Mouse (Mus musculus) adrenal gland, adult 8-10 months (tissue): ENCODE measurements around the gene Pcp4l1. TPM values are rescaled to one million over a fixed set of nuclear protein-coding genes. Genes with fewer than 3 reads are reported as not detected.
"Not testable (repeated sequence)": the region's sequence is repeated elsewhere in the genome, so short reads cannot be mapped to it uniquely, and the experiment has no call there.

Source experiments
- DNase-seq: peaks from one replicate; pipeline ENCODE4 v3.0.0; 2022
- total RNA-seq, 4 experiments: library from RNA; stranded (reverse); gene quantifications; 2 replicates each; pipeline ENCODE4 v1.2.4; 2022

Gene Pcp4l1
- total RNA-seq, result 10 to 100 TPM; 55.7 to 66.0 (median 59.2) TPM

DNA sequence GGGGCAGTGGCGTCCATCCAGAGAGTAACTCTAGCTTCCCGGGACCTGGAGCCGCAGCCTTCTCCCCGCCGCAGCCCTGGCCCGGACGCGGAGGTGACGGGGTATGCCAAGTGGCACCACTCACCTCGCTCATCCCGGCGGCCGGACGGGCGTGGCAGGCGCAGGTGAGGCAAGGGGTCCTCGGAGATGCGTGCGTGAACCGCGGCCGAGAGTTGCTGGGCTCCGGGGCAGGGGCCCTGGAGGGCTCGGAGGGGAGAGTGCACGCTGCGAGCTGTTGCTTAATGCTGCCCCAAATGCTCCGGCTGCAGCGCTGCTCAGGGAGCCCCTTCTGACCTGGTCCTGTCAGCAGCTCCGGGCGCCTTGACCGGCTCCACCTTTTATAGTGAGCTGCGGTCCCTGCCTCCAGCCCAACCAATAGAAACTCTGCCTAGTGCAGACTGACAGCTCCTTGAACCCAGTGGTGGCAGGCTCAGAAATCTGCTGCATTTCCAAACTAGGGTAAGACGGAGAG lies at the start of gene Pcp4l1:
Pcp4l1 (minus strand) TSS at position 382 of the 511 bp plus-strand sequence.
- peak; percentile 68 for DNase-seq

DNA sequence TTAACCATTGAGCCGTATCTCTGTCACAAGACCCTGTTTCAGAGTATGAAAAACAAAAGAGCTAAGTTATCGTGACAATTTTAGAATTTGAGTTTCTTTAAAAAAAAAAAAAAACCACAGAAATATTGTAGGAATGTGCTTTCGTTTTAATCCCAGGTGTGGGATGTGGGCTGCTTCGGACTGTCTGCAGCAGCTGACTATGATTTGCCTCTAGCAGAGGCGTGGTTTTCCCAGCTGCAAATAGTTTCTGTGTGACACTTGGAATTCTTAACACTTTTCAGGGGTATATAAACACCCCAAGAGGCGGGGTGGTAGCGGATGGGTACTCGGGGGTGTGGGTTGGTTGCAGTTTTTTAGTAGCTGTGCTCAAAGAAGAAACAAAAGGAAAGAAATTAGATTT lies 49.3 kb upstream of the Pcp4l1 start:
- DNase-seq, result no peak

DNA sequence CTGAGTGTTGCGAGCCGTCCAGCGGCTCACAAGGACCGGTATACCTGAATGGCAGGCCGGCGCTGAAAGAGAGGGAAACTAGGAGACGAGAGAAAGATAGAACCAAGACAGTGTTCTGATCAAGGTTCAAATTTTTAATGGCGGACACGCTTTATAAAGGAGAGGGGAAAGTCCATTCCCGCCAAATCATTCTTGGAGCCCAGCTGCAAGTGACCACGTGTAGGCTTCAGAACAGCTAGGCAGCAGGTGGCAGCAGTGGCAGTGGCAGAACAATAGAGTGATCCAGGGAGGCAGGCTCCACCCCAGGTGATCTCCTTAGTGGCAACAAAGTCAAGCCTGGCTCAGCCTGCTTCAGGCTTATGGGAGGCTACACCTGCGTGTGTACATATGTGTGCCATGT lies 45.9 kb upstream of the Pcp4l1 start:
- not testable (repeated sequence) for DNase-seq

DNA sequence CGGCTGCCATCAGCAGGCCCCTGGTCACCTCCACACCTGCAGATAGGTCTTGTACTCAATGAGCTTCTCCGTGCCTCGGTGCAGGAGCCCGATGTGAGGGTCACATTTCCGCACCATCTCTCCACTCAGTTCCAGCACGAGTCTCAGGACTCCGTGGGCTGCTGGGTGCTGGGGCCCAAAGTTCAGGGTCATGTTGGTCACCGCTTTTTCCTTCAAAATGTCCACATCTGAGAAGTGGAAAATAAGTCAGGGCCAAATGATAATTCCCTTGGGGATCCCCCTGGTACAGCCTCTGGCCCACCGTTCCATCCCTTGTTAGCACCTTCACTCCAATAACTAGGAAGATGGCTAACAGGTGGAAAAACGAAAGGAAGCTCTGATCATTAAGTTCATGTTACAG lies 44.8 kb upstream of the Pcp4l1 start:
- no peak for DNase-seq

DNA sequence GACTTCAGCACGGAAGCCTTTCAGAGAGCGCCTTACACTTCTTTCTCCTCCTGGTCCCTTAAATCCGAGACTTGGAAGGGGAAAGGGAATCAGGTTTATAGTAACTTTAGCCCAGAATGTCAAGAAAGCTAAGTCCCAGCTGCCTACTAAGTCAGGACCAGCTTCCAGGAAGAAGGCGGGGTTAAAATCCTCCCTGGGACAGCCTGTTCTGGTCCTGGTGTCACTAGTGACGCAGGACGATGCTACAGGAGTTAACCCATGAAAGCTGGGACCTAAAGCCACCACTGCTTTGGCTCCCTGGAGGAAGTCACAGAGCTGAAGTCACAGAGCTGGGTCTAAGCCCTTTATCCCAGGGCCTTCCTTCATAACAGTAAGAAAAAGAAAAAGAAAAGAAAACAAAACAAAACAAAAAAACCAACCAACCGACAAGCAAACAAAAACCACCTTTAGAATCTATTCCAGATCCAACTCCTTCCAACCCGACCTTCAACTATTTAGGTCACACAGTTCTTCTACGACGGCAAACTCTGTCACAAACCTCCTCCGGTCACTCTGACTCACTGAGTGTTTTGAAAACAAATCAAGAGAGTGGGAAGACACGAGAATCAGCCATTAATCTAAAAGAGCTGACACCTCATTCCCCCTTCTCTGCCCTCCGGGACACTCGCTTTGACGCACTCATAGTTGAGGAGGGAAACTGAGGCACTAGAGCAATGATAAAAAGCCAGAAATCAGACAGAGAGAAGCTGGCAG lies 44.1 kb upstream of the Pcp4l1 start:
- peak; percentile 70 for DNase-seq

DNA sequence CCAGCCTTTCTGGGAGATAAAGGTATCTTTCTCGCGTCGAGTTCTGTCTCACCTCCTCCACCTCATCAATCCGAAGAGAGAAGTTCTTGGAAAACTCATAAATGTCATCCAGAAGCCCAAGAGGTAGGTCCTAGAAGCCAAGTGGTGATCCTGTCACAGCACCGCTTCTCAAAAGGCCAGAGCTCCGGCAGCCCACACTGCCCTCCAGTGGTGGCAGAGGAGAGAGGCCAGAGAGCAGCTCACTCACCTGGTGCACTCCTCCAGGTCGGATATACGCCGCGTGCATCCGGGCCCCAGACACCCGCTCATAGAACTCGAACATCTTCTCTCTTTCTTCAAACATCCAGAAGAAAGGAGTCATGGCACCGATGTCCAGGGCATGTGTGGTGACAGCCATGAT lies 42.4 kb upstream of the Pcp4l1 start:
- DNase-seq, result peak; percentile 60

DNA sequence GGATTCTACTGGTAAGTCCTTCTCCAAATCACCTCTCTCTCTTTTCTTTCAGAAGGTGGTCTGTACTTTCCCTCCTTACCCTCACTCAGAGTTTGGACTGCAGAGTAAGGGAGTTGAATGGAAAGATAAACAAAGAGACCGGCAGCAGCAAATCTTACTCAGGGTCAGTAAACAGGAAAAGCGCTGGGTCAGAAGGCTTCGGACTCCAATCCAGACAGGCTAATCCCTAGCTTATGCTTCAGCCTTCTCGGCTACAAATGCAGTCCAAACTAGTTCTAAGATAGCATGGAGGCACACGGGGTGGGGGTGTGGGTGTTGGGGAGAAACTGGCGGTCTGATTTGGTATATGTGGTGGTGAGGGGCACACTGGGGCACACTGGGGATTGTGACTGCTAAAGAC lies 41.4 kb upstream of the Pcp4l1 start:
- no peak for DNase-seq

DNA sequence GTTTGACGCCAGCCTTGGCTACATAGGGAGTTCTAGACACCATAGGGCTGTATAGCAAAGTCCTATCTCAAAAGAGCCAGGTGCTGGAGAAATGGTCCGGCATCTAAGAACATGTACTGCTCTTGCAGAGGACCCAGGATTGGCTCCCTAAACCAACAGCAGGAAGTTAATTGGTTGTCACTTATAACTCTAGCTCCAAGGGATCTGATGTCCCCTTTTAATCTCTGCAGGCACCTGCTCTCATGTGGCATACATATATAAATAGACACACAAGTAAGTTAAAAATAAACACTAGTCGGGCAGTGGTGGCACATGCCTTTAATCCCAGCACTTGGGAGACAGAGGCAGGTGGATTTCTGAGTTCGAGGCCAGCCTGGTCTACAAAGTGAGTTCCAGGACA lies 39.7 kb upstream of the Pcp4l1 start:
- DNase-seq, result no peak

DNA sequence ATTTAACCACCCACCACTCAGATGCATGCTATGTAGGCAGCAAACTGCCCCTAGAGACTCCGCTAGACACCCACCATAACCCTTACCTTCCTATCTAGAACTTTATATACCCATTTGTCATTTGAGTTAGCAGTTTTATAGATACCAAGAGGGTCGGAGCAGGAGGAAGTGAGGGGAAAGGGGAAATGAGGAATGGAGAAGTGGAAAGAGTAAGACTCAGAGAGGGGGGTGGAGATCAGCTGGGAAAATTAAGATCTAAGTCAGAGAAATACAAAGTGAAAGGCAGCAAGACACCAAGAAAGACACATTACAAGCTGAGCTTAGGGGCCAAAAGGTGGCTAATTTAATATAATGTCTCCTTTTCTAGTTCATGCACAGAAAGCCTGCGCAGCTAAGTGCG lies 38.5 kb upstream of the Pcp4l1 start:
- DNase-seq, result no peak

DNA sequence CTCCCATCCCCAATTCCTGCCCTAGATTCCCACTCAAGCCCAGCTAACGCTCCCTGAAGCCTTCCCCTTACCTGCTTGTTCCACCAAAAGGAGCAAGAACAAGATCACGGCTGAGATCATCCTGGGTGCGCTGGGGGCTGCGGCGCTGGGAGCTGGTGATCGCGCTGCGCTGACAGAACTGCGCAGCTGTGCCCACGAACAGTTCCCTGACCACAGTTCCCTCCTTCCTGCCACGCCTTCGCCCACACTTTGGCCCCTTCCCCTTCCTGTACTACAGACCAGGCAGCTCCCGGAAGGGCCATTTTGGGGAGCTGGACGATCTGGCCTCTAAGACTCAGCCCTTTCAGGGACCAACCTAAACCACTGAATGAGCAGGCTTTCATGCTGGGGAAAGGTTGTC lies 38.1 kb upstream of the Pcp4l1 start, which contains the start of gene Fcer1g:
Fcer1g (minus strand) TSS at position 240 of the 400 bp plus-strand sequence.
- DNase-seq, result no peak

DNA sequence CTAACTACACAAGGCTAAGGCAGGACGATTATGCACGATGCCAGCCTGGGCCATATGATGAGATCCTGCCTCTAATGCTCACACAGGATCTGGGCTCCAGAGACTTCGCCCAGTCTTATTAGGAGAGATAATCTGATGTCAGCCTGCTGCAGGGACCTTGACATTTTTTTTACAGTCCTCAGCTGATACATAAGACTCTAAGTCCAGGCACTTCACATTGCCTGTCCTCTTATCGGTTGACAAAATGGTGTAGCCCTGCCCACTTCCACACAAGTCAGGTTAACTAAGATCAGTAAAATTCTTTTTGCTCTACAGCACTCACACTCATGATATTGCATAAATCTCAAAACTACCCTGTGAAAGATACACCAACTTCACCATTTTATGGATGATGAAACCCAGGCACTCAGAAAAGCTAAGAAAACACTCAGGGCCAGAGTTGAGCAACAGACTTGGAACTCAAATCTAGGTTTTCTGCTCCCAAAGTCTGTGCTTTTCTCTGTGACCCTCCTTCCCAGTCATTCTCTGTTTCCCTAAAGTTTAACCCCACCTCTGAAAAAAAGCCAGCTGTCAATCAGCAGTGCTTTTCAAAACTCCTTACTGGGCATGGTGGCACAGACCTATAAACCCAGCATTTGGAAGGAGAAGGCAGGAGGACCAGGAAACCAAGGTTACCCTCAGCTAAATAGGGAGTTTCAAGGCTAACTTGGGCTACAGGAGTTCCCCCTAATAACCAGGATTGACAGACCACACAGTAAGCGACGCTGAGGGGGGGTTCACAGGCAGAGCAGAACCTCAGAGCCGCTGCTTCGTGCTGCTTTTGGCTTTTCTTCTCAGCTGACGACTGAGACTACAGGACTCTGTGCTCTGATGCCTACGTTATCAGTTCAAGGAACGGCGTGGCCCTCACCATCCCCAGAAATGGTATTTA lies 37.0 kb upstream of the Pcp4l1 start:
- DNase-seq, result no peak

DNA sequence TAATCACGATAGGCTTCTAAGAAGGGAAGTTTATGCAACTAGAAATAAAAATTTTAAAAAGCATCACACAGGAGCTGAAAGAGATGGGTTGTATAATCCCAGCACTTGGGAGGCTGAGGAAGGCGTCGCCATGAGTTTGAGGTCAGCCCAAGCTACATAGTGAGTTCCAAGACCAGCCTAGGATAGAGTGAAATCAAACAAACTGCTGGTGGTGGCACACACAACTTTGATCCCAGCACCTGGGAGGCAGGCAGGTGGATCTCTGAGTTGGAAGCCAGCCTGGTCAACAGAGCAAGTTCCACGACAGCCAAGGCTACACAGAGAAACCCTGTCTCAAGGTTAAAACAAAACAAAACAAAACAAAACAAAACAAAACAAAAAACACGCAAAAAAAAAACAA lies 36.3 kb upstream of the Pcp4l1 start:
- no peak for DNase-seq

DNA sequence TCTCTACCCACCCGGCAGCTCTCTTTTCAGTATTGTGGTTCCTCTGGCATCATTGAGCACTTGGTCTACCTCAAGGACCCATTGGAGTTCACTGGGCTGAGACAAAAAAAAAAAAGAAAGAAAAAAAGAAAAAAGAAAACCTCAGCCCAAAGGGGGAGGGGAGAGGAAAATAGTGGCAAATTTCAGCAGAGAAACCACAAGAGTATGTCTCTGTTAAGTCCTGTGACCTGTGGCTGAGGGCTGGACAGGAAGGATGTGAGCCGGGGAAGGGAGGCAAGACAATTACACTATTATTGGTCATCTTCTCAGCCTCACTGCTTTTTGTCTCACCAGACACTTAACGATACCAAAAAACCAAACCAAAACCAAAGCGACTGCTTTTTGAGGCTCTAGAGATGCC lies 35.8 kb upstream of the Pcp4l1 start:
- DNase-seq, result no peak

DNA sequence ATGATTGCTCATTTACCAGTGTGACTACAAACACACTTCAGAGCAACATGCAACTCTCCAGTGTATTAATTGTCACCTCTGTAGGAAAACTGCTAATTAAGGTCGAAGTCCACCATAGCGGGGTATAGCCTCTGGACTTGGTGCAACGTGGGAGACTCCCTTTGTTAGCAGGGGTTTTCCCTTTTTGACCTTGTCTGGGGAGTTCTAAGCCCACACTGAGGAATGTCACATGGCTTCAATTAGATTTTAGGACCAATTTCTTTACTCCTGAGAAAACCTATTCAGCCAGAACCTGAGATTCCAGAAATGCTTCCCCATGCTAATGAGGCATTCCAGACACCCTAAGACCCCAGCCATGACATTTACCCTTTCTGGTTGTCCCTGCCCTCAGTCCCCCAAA lies 34.1 kb upstream of the Pcp4l1 start:
- DNase-seq, result no peak

DNA sequence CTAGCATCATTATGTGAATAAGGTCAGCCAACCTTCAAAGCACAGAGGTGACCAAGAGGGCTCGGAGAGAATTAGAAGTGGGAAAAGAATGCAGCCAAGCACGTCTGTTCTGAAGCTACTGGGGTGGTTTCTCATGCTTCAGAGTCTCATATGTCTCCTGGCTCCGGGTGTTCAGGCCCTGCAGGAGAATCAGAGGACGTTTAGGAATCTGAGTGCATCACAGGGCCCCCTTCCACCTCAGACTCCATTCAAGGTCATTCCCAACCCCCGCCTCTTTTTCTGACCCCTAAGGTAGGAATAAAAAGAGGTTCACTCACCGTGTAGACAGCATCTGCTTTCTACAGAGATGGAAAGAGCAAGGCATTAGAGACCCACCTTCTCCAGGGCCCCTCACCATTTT lies 33.7 kb upstream of the Pcp4l1 start:
- no peak for DNase-seq

DNA sequence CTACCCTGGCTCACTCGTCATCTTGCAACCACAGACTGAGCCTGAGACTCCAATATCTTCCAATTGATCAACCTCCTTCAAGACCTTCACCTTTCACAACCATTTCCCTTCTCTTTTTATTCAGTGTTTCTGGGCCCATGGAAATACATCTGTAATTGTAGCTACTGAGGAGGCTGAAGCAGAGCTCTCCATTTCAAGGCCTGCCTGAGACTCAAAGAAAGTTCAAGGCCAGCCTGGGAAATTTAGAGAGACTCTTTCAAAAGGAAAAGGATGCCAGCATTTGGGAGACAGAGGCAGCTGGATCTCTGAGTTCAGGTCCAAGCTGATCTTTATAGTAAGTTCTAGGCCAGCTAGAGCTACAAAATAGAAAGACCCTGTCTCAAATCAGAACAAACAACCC lies 31.8 kb upstream of the Pcp4l1 start:
- DNase-seq, result no peak

DNA sequence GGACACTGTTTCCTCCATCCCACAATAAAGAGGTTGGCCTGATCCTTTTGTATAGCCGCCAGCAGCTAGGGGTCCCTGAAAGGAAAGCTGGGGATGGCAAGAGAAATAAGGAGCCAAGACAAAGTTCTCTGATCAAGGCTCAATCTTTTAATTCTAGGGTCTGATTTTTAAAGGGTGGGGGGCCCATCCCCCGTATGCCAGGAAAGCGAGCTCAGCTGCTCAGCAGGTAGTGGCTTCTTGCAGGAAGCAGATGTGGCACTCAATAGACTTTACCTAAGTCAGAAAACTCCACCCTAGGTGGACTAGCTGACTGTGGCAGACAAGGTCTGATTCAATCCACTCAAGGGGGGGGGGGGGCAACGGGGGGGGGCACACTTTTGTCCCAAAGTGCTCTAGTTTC lies 30.7 kb upstream of the Pcp4l1 start:
- no peak for DNase-seq

DNA sequence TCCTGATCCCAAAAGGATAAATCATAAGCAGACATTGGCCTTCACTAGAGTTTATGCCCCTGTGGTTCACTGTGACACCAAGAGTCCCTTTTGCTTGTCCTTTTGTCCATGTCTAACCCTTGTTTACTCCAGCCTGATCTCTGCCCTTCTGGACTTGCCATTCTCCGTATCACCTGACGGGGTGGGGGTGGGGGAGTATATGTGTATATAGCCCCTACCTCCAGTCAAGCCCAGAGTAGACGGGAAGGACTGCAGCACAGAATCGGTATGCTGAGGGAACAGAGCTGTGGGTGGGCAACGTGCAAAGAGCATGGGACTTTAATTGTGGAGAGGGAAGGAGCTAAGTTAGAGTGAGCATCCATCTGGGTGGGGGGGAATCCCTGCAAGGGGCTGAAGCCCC lies 28.8 kb upstream of the Pcp4l1 start, which contains the start of gene Apoa2:
Apoa2 (plus strand) TSS at position 198 of the 400 bp plus-strand sequence.
- no peak for DNase-seq

DNA sequence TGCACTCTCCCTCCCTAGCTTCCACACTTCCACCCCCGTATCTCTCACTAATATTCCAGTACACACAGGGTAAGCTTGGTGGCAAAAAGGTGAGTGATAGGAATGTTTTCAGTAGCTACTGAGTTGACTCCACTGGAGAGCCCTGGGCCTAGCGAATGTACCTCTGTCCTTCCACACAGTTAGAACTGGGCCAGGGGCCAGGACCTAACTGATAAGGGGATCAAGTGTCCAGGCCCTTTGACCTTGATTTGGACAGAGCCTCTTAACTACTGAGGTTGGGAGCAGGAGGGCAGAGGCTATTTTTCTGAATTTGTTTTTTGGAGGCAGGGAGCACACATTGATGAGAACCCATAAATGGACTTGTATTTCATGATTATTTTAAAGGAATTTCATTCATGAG lies 27.7 kb upstream of the Pcp4l1 start:
- DNase-seq, result peak; percentile 82

DNA sequence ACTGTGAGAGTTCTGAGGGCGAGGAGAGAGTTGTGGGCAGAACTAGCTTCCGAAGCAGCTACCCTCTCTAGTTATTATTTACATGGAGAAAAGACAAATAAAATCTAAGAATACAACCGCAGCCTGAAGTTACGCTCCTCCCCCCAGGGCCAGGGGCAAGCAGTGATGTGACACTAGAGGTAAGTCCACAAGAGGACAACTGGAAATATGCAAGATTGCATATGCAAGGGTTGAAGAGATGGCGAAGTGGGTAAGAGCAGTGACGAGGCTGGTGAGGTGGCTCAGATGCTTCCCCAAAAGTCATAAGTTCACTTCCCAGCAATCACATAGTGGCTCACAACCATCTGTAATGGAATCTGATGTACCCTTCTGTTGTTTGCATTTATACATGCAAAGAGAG lies 27.1 kb upstream of the Pcp4l1 start:
- no peak for DNase-seq

DNA sequence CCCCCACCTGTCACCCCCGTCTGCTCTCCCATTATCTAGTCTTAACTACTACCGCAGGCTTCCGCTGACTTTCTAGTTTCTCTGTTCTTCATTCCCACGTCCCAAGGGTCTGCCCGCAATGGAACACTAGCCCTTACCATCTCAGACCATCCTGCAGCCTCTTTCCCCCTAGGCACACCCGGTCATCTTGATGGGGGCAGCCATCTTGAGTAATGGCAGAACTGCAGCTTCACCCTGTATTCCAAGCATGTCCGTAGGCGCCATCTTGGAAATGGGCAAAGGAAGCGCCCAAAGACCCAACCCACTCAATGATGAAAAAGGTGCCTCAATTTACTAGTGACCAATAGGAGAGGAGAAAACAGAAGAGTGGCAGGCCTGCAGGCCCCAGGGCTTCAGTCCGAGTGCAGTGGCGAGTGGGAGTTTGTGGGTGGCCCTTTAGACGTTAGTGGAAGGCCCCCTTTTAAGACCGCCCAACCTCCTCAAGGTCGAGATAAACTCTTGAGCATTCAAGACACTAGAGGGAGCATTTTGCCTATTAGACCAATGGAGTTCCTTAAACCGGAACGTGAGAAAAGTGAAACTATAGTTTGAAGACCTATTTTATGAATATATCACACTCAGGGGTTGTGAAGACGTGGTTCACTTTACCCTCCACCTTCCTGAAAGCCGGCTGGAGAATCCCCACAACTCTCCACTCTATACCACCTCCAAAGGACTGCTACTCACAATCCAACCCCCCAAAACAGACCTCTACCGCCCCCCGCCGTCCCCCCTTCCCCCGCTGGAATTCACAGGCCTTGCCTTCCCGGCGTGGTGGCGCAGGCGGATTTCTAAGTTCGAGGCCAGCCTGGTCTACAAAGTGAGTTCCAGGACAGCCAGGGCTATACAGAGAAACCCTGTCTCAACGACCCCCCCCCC lies 26.4 kb upstream of the Pcp4l1 start, which contains the start of gene Tomm40l:
Tomm40l (minus strand) TSS at position 277 of the 918 bp plus-strand sequence.
- DNase-seq, result peak; percentile 99
